ENCODE assay signal across 8 mouse cellular contexts in genomic region chr10:77150016-77150415, GRCm38 (mm10). TPM values are rescaled to one million over a fixed set of nuclear protein-coding genes. Genes with fewer than 3 reads are reported as not detected.
DNase-seq lines count a peak whose midpoint lies in the region; ATAC-seq and TF ChIP-seq lines count a peak whose summit lies in the region.
"Had no signal": no experiment of that assay in that cellular context is flagged by ENCODE, and none has a peak within 500 bp of the region (broad histone marks: within the 10 kb centered on the region; RNA-seq: fewer than 3 reads in every experiment).

No protein-coding gene starts in this region.

- TF ChIP-seq POLR2A in brain, embryonic 14.5 days (IDR thresholded peaks at IDR 0.05; ENCODE audit: borderline replicate concordance, extremely low read depth, insufficient read depth, insufficient read length, poor library complexity, severe bottlenecking) = no peak

- intact Hi-C loops in left cerebral cortex, postnatal 14 days (cut with DNase I) = no loop called here

- ATAC-seq in embryonic facial prominence, embryonic 13.5 days (ENCODE audit: insufficient number of reproducible peaks, insufficient read depth, low FRiP score, low TSS enrichment, low read depth) = no peak
- ATAC-seq in liver, embryonic 15.5 days (ENCODE audit: insufficient read depth) = no peak
- ATAC-seq: Patski had no signal

- DNase-seq in kidney, postnatal 10 days = peak; percentile 61
- DNase-seq in kidney, adult 18-20 months = no peak
- peak; percentile 39 for DNase-seq in brain, embryonic 14.5 days (ENCODE audit: low read depth)
- DNase-seq in left cerebral cortex, postnatal 14 days (ENCODE audit: low spot score in 2 of 2) = no peak
- no peak for DNase-seq in frontal cortex, postnatal 14 days (ENCODE audit: low spot score in 2 of 2)

- peaks cover 31% of the 10 kb centered on the region for H3K4me1 ChIP-seq in embryonic facial prominence, embryonic 13.5 days
- H3K4me1 ChIP-seq in liver, embryonic 15.5 days (replicated peaks) = peaks cover 31% of the 10 kb centered on the region

- no peak overlapping the region for H3K4me3 ChIP-seq in embryonic facial prominence, embryonic 13.5 days
- H3K4me3 ChIP-seq in liver, embryonic 15.5 days (replicated peaks) = no peak overlapping the region

- peak overlapping the region; percentile 68 for H3K27ac ChIP-seq in embryonic facial prominence, embryonic 13.5 days
- H3K27ac ChIP-seq in liver, embryonic 15.5 days (replicated peaks) = no peak overlapping the region

- no peak for TF ChIP-seq CTCF in brain, embryonic 14.5 days (IDR thresholded peaks at IDR 0.05; ENCODE audit: borderline replicate concordance, extremely low read depth, insufficient read depth, insufficient read length)

- H3K4me2 ChIP-seq in embryonic facial prominence, embryonic 13.5 days = 0 out of 2 replicates have a peak overlapping the region, but pooled peaks have one; percentile 39
- peak overlapping the region; percentile 23; the same call in 1 of the 2 replicates for H3K4me2 ChIP-seq in liver, embryonic 15.5 days

- no peaks in the 10 kb centered on the region for H3K27me3 ChIP-seq in embryonic facial prominence, embryonic 13.5 days
- H3K27me3 ChIP-seq in liver, embryonic 15.5 days = no peaks in the 10 kb centered on the region
- H3K27me3 ChIP-seq: Patski had no signal

- H3K9me3 ChIP-seq in embryonic facial prominence, embryonic 13.5 days = no peaks in the 10 kb centered on the region
- H3K9me3 ChIP-seq in liver, embryonic 15.5 days (replicated peaks) = no peaks in the 10 kb centered on the region

- H3K36me3 ChIP-seq in embryonic facial prominence, embryonic 13.5 days = no peaks in the 10 kb centered on the region
- no peaks in the 10 kb centered on the region for H3K36me3 ChIP-seq in liver, embryonic 15.5 days (replicated peaks)

- WGBS in embryonic facial prominence, embryonic 13.5 days = 38% methylated on average over 8 of the region's 8 CpGs
- 28% methylated on average over 8 of the region's 8 CpGs for WGBS in liver, embryonic 15.5 days (ENCODE audit: insufficient replicate concordance)

- H3K9ac ChIP-seq in embryonic facial prominence, embryonic 13.5 days = no peak overlapping the region
- H3K9ac ChIP-seq in liver, embryonic 15.5 days = no peak overlapping the region

RNA-seq across cellular contexts. Expression of gene Col18a1, which starts 16.3 kb away (rescaled TPM):
- polyA plus RNA-seq in brain, embryonic 14.5 days (2012; rRNA removed) = 24.5 and 45.2 TPM in 2 replicates
- 83.9 and 86.3 TPM in 2 replicates for polyA plus RNA-seq in embryonic facial prominence, embryonic 13.5 days (2015; fragmentation: Nextera tagmentation; extraction: Ambion mirVana)
- polyA plus RNA-seq in liver, embryonic 15.5 days (2015; fragmentation: Nextera tagmentation; extraction: Ambion mirVana) = 66.0 and 88.2 TPM in 2 replicates
- 10 to 100 TPM in 1 of 2 experiments, 1 to 10 TPM in 1; 9.5 to 10.7 TPM for total RNA-seq in left cerebral cortex, postnatal 14 days (2021)

Comparison
In these comparisons a context has a peak if more than half of its experiments do, and no peak if none do; other contexts are left out.
1. DNase-seq: peak in kidney, postnatal 10 days (single experiment) and brain, embryonic 14.5 days (single experiment); none in kidney, adult 18-20 months (single experiment), left cerebral cortex, postnatal 14 days (0 of 2) and frontal cortex, postnatal 14 days (0 of 2).